Mouse (Mus musculus) heart, postnatal 0 days (tissue): ENCODE data around the gene Mgp.

Experiments used
- CTCF ChIP-seq: IDR thresholded peaks from 2 replicates; pipeline ENCODE4 v1.5.1; 2016; ENCODE audit warnings: antibody characterized with exemption, control low read depth, low read depth
- EP300 ChIP-seq: IDR thresholded peaks from 2 replicates; pipeline ENCODE4 v1.6.1; 2016; ENCODE audit warnings: antibody characterized with exemption, low read depth

DNA sequence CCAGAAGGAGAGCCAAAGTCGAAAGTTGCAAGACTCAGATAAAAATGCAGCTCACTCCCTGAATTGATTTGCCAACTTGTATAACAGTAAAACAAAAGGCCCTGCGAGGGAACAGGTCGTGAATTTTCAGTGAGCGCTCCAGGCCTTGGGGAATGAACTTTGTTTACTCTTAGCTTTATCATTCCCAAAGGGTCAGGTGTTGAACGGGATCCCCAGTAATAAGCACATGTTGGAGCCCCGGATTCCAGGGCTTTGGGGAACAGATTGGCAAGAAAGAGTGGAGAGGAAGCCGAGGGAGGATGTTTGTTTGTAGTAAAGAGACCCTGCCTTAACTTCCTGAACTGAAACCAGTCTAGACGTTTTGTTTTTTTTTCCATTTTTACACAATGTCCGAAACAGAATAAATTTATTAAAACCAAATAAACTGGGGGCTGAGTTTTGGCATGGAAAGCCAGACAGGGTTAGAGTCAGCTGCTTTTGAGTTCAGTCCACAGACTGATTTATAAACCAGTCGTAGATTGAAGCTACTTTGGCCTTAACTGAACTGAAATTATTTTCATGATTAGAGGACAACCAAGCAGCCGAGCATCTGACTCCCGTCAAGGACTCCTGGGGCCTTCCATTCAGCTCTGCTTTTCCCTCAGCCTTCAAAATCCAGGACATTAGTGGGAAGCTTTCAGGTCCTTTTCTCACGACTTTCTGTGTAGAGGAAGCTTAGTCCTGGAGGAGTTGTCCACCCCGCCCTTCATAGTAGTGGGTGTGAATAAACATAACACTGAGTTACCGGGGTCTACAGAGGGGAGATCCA, 19.1 kb upstream of the Mgp start:
- TF ChIP-seq CTCF (no peak), EP300 (no peak)
